Mouse (Mus musculus): ENCODE results near the gene Foxp1.

DNA sequence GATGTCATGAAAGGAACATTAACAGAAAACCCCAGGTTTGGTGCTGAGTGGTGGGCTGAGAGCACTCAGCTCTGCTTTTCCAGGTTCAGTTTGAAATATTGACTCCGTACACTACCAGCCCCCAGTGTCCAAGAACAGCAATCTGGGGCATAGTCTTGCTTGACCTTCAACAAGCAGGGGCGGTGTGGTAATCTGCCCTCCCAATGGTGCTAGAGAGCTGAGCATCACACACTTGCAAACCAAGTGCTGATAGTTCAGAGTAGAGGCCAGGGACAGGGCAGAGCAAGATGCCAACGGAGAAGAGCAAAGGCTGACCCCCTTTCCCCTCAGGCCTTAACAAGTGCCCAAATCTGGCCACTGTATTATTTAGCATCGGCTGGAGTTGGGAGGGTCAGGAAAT, 575.8 kb downstream of the Foxp1 start:
- TF ChIP-seq CTCF (IDR thresholded peaks at IDR 0.05; ENCODE audit: extremely low read depth, insufficient read depth, insufficient read length, insufficient replicate concordance) (no peak), POLR2A (IDR thresholded peaks at IDR 0.05; ENCODE audit: low read depth, low read length) (no peak)
